Mouse (Mus musculus) forebrain, embryonic 10.5 days (tissue): Measurements from ENCODE around the gene Naa60. TPM values are rescaled to one million over a fixed set of nuclear protein-coding genes. Genes with fewer than 3 reads are reported as not detected.

Experiments used
- DNase-seq: peaks from one replicate; pipeline ENCODE4 v3.0.0-alpha.2; 2017; ENCODE audit warnings: low spot score; ENCODE audit errors: extremely low spot score
- H3K27ac ChIP-seq: fragments of 300-500 bp; sonication (generic); 2 replicates; pipeline ENCODE4 v1.5.1; 2016; ENCODE audit warnings: mild to moderate bottlenecking
- H3K27me3 ChIP-seq: fragments of 300-500 bp; sonication (generic); 2 replicates; pipeline ENCODE4 v1.6.1; 2016; ENCODE audit warnings: mild to moderate bottlenecking; ENCODE audit not compliant: poor library complexity, severe bottlenecking
- H3K36me3 ChIP-seq: fragments of 300-500 bp; sonication (generic); replicated peaks from 2 replicates; pipeline ENCODE4 v1.6.1; 2016; ENCODE audit warnings: mild to moderate bottlenecking, moderate library complexity
- H3K4me1 ChIP-seq: fragments of 300-500 bp; sonication (generic); 2 replicates; pipeline ENCODE4 v1.6.1; 2016
- H3K4me3 ChIP-seq: fragments of 300-500 bp; sonication (generic); 2 replicates; pipeline ENCODE4 v1.5.1; 2016; ENCODE audit warnings: mild to moderate bottlenecking, moderate library complexity
- H3K9me3 ChIP-seq: fragments of 300-500 bp; sonication (generic); 2 replicates; pipeline ENCODE4 v1.6.1; 2016; ENCODE audit warnings: mild to moderate bottlenecking, moderate library complexity
- WGBS: fragments of 180-500 bp; shearing (Covaris S2); methylation state at CpG from one replicate; pipeline ENCODE4 v1.1.7; 2016; 5-methylcytosine and 5-hydroxymethylcytosine counted together
- polyA plus RNA-seq: library from polyadenylated mRNA; unstranded; fragments of >200 nt; fragmentation: Nextera tagmentation; extraction: Ambion mirVana; gene quantifications from 2 replicates; pipeline ENCODE4 v1.2.1, GENCODE M21; 2016

Naa60 gene
- polyA plus RNA-seq, 1 experiment from 2014 or later = 62.2 TPM

DNA sequence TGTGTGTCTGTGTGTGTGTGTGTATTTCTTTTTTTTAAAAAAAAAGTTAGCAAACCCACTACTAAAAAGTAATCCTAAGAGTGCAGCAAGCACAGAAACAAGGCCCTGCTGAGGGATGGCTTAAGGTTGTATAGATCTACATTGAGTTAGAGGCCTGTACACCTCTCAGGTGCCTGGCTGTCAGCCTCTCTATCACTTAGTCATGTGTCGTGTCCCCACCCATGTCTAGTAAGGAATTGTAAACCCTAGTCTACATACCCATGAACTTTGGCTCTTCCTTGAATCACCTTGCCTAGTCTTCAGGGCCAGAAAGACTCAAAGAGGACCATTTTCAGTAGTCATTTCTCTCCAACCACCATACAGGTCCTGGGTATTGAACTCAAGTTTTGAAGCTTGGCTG lies 24.4 kb downstream of the Naa60 start:
- H3K4me1 ChIP-seq = no peaks in the 10 kb centered on the region
- DNase-seq = no peak
- H3K36me3 ChIP-seq = peaks cover 65% of the 10 kb centered on the region
- H3K27ac ChIP-seq = no peak overlapping the region
- H3K27me3 ChIP-seq = no peaks in the 10 kb centered on the region
- H3K9me3 ChIP-seq = no peaks in the 10 kb centered on the region
- H3K4me3 ChIP-seq = no peak overlapping the region
- WGBS = 90% methylated on average over 1 of the region's 1 CpGs

DNA sequence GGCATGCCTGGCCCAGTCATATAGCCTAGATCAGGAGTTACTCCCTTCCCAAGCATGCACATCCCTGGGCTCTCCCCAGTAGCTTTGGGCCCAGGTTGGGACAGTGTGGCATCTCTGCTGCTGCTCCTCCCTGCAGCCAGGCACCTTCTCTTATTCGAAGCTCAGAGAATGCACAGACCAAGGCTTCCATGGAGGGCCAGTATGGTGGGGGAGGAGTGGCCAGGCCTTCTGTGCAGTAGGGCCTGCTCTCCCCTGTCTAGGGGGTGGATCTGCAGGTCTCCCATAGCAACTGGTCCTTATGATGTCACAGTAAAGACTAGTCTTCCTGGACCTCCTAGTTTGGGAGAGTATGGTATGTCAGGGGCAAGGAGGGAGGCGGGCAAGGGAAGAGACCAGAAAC lies 35.3 kb downstream of the Naa60 start:
- Histone ChIP-seq H3K27ac (no peak overlapping the region), H3K4me3 (peak overlapping the region; percentile 67; the same call in 1 of the 2 replicates), H3K9me3 (no peaks in the 10 kb centered on the region), H3K4me1 (peaks cover 27% of the 10 kb centered on the region), H3K27me3 (no peaks in the 10 kb centered on the region), H3K36me3 (peaks cover 50% of the 10 kb centered on the region)
- DNase-seq = no peak
- WGBS = 86% methylated on average over 2 of the region's 2 CpGs

DNA sequence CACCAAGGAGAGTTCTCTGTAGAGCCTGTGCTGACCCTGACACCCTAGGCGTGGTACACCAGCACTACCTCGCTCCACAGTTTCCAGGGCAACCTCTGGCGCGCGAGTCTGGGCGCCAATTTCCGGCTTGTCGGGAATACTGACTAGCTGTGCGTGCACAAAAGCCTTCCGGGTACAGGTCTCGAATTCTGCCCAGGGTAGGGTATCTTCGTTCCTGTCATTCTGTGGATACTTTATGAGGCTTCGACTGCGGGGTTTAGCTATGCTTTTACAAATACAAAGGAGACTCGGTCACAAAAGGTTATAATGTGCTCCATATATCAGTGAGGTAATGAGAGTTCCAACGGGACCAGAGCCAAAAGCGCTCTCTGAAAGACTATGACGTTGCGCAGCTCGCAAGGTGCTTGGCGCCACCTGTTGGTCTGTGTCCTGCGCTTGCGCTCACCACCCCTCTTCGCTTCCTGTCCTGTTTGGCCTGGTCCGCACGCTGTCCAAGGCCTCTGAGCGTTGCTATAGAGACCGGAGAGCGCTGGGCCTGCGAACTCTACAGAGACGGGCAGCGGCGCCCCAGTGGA lies 36.4 kb downstream of the Naa60 start, which contains the start of the genes 1700037C18Rik and Cluap1:
TSS of gene 1700037C18Rik (minus strand) at position 153 of the 575 bp plus-strand sequence.
TSS of gene Cluap1 (plus strand) at position 265 of the 575 bp plus-strand sequence.
- H3K4me3 ChIP-seq = peak within 1 kb of the TSS; percentile 67
- WGBS = under 1% methylated on average over 33 of the region's 33 CpGs
- peak within 1 kb of the TSS; percentile 89 for H3K27ac ChIP-seq

DNA sequence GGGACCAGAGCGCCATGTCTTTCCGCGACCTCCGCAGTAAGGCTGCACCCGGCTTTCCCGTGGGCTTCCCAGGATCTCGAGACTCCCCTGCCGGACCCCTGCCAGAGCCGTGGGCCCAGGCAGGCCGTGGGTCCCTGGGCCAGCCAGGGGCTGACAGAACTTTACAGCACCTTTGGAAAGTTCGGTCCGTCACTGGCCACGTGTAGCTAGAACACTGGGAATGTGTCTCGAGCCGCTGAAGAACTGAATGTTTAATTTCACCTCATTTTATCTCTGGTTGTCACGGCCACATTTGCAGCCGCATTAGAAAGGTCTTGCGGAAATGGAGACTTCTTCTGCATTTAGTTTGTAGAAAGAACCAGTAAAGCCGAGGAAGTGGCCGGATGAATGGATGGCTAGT lies 36.9 kb downstream of the Naa60 start:
- Histone ChIP-seq H3K36me3 (peaks cover 50% of the 10 kb centered on the region), H3K27me3 (no peaks in the 10 kb centered on the region), H3K4me3 (peak overlapping the region; percentile 67), H3K9me3 (no peaks in the 10 kb centered on the region), H3K4me1 (peaks cover 27% of the 10 kb centered on the region), H3K27ac (peak overlapping the region; percentile 89)
- DNase-seq = no peak
- 12% methylated on average over 20 of the region's 20 CpGs for WGBS

More for the DNA sequence above, 36.4 kb downstream of the Naa60 start, which contains the start of the genes 1700037C18Rik and Cluap1:
- Histone ChIP-seq H3K4me1 (peaks cover 27% of the 10 kb centered on the region), H3K36me3 (peaks cover 50% of the 10 kb centered on the region), H3K9me3 (no peaks in the 10 kb centered on the region), H3K27me3 (no peaks in the 10 kb centered on the region)
- peak; percentile 92 for DNase-seq

DNA sequence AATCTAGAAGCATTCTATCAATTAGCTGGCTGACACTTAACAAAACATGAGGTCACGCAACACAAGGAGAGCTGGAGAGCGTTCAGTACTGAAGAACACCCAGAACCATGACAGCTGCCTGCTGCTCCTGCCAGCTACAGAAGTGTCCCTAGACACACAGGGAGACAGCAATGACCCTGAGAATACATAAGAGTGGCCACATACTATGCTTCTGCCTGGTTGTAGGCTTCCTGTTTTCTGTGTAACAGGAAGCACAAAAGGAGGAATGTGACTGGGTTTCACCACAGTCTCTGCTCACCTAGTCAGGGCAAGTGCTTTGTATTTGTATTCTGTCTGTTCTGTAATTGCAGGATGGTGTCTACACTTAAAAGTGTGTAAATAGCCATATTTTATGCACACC lies 48.6 kb downstream of the Naa60 start:
- no peaks in the 10 kb centered on the region for H3K27me3 ChIP-seq
- no peak overlapping the region for H3K4me3 ChIP-seq
- no peak for DNase-seq
- H3K36me3 ChIP-seq = peaks cover 91% of the 10 kb centered on the region
- H3K27ac ChIP-seq = no peak overlapping the region
- 96% methylated on average over 2 of the region's 2 CpGs for WGBS
- no peaks in the 10 kb centered on the region for H3K9me3 ChIP-seq
- H3K4me1 ChIP-seq = no peaks in the 10 kb centered on the region

DNA sequence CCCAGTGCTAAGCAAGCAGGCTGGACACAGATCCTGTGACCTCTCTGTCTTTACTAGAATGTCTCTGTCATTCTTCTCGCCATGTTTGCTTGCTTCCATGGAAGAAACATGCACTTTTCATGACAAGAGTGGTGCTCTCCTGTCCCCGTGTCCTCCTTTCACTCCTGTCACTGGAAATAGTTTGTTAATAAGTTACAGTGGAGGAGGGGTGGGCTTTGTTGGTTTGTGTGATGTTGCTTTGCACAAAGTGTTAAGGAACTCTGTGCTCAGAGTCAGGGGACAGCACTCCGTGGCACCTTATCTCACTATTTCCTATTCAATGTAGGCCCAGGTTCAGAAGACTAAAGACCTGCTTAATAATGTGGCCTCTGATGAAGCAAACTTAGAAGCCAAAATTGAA lies 51.3 kb downstream of the Naa60 start:
- H3K36me3 ChIP-seq = peaks cover 90% of the 10 kb centered on the region
- no peak overlapping the region for H3K27ac ChIP-seq

DNA sequence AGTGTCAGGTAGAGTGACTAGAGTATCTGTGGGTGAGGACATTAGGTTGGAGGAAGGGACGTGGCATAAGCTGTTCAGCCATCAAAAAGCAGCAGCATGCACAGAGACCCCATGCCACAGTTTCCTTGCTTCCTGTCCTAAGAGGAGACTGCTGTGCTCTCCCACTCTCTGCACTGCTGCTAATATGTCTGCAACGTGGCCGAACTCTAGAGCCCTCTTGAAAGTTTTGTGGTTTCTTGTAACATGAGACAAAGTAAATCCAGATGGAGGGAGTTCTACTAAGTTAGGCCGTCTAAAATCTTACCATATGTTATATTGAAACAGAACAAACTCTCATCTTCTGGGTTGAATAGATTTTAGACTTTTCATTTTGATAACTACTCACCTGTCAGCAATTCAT lies 51.8 kb downstream of the Naa60 start:
- Histone ChIP-seq H3K36me3 (peaks cover 89% of the 10 kb centered on the region), H3K4me1 (no peaks in the 10 kb centered on the region), H3K9me3 (no peaks in the 10 kb centered on the region), H3K4me3 (no peak overlapping the region), H3K27ac (no peak overlapping the region), H3K27me3 (no peaks in the 10 kb centered on the region)
- WGBS = 79% methylated on average over 4 of the region's 4 CpGs
- no peak for DNase-seq

More for the DNA sequence above, 51.3 kb downstream of the Naa60 start:
- no peak for DNase-seq
- no peaks in the 10 kb centered on the region for H3K27me3 ChIP-seq
- no peaks in the 10 kb centered on the region for H3K9me3 ChIP-seq
- H3K4me3 ChIP-seq = no peak overlapping the region
- H3K4me1 ChIP-seq = no peaks in the 10 kb centered on the region
- 89% methylated on average over 3 of the region's 3 CpGs for WGBS

DNA sequence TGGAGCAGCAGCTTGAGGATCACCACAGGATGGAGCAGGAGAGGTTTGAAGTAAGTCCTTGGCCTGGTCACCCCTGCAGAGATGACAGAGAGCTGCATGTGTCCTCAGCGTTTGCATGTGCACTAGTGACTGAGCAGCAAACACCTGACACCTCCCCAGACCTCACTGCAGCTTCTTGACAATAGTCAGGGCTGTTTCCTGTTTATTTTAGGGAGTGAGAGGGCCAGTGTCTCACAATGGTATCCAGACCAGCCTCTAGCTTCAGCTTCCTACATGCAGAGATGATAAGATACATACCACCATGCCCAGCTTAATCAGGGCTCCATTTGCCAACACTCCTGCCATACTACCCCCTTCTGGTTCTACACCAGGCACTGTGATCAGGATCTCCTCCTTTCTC lies 56.4 kb downstream of the Naa60 start:
- Histone ChIP-seq H3K27me3 (no peaks in the 10 kb centered on the region), H3K4me3 (no peak overlapping the region), H3K36me3 (peaks cover 81% of the 10 kb centered on the region), H3K27ac (no peak overlapping the region), H3K9me3 (no peaks in the 10 kb centered on the region), H3K4me1 (no peaks in the 10 kb centered on the region)
- DNase-seq = no peak
- WGBS = 85% methylated on average over 1 of the region's 1 CpGs

DNA sequence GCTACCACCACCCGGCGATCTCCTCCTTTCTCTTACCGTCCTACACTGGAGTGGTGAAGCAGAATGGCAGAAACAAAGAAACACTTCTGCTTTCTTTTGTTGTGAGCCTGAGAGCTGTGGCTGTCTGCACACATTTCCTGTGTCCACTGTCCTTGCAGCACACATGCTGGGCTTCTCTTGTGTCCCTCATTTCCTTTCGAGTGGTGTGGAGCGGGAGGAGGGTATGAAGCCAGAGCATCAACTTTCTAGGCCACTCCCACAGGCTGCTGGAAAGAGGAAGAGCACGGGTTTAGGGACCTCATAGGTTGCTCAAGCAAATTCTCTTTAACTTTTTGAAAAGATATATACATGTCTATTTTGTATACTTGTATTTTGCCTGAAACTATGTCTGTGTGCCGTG lies 57.0 kb downstream of the Naa60 start:
- H3K27me3 ChIP-seq = no peaks in the 10 kb centered on the region
- H3K9me3 ChIP-seq = no peaks in the 10 kb centered on the region
- no peak overlapping the region for H3K4me3 ChIP-seq
- no peak for DNase-seq
- no peaks in the 10 kb centered on the region for H3K4me1 ChIP-seq
- no peak overlapping the region for H3K27ac ChIP-seq
- H3K36me3 ChIP-seq = peaks cover 81% of the 10 kb centered on the region
- WGBS = 86% methylated on average over 7 of the region's 7 CpGs

DNA sequence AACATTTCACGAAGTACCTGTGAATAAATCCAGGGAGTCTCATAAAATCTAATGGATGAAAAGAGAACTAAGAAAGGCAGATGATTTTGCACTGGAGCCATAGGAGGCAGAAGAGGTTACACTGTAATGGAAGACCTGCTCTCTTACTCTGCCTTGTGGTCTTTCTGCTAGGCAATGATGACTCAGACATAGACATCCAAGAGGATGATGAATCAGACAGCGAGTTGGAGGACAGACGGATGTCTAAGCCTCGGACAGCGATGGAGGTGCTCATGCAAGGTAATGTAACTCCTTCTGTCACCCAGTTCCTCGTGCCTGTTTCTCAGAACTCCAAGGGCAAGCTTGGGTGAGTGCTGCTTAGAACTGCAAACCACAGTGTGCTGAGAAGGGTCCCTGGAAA lies 61.4 kb downstream of the Naa60 start:
- no peak for DNase-seq
- Histone ChIP-seq H3K27ac (no peak overlapping the region), H3K36me3 (peaks cover 85% of the 10 kb centered on the region), H3K27me3 (no peaks in the 10 kb centered on the region), H3K4me1 (no peaks in the 10 kb centered on the region), H3K4me3 (no peak overlapping the region), H3K9me3 (no peaks in the 10 kb centered on the region)
- WGBS = 95% methylated on average over 6 of the region's 6 CpGs

DNA sequence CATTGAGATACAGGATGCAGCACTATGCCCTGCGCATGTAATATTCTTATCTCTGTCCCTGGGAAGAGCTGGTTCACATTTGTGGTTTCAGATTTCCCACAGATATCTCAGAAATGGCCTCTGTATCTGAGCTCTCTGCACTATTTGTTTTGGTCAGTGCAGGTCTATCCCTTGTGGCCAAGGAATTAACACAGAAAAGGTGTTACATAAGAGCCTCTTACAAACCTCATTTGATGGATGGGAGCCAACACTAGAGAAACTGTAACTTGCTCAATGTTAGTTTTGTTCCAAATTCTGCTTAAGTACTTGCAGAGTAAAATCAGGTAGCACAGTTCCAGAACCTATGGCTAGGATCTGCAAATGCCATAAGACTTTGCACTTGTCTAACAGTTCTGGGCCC lies 61.9 kb downstream of the Naa60 start:
- WGBS = 97% methylated on average over 1 of the region's 1 CpGs
- peaks cover 87% of the 10 kb centered on the region for H3K36me3 ChIP-seq
- no peak for DNase-seq

DNA sequence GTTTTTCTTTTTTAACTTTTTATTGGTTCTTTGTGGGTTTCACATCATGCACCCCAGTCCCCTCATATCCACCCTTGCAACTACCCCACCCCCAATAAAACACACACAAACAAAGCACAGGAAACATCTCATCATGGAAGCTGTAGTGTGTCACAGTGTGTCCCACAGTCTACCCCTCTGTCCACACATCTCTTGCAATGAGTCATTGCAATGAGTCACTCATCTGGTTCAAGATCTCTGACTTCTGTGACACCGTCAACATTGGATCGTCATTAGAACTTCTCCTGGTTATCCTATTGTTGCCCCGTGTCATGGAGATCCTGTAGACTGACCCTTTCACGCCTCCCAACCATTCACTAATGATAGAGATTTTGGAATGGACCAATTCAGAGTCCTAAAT lies 62.5 kb downstream of the Naa60 start:
- no peaks in the 10 kb centered on the region for H3K27me3 ChIP-seq
- peaks cover 84% of the 10 kb centered on the region for H3K36me3 ChIP-seq
- H3K27ac ChIP-seq = no peak overlapping the region
- no peak overlapping the region for H3K4me3 ChIP-seq
- H3K4me1 ChIP-seq = no peaks in the 10 kb centered on the region
- DNase-seq = no peak
- 93% methylated on average over 4 of the region's 4 CpGs for WGBS
- H3K9me3 ChIP-seq = no peaks in the 10 kb centered on the region

More for the DNA sequence above, 61.9 kb downstream of the Naa60 start:
- H3K4me1 ChIP-seq = no peaks in the 10 kb centered on the region
- no peak overlapping the region for H3K27ac ChIP-seq
- H3K27me3 ChIP-seq = no peaks in the 10 kb centered on the region
- H3K9me3 ChIP-seq = no peaks in the 10 kb centered on the region
- no peak overlapping the region for H3K4me3 ChIP-seq

DNA sequence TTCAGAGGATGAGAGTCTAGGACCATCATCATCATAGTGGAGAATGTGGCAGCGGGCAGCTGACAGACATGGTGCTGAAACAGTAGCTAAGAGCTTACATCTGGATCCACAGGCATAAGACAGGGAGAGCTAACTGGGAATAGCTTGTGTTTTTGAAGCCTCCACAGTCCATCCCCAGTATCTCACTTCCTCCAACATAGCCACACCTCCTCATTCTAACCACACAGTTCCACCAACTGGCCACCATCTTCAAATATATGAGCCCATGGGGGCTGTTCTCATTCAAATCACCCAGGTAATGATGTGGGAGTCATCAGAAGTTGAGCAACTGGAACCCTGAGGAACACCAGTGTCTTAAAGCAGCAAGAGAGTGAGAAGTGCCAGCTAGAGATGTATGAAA lies 79.0 kb downstream of the Naa60 start:
- no peak for DNase-seq
- Histone ChIP-seq H3K27me3 (no peaks in the 10 kb centered on the region), H3K36me3 (no peaks in the 10 kb centered on the region; the same call in 1 of the 2 replicates), H3K9me3 (no peaks in the 10 kb centered on the region), H3K4me3 (no peak overlapping the region), H3K4me1 (no peaks in the 10 kb centered on the region), H3K27ac (no peak overlapping the region)
- WGBS = 96% methylated on average over 1 of the region's 1 CpGs
